Mouse (Mus musculus): ENCODE results near the gene Trim66. TPM values are rescaled to one million over a fixed set of nuclear protein-coding genes. Genes with fewer than 3 reads are reported as not detected.
A peak's percentile ranks its signal among the peaks of the same experiment; 100 is the strongest.

Gene Trim66
- polyA plus RNA-seq, 1 experiment from 2014 or later: 0.07 TPM

DNA sequence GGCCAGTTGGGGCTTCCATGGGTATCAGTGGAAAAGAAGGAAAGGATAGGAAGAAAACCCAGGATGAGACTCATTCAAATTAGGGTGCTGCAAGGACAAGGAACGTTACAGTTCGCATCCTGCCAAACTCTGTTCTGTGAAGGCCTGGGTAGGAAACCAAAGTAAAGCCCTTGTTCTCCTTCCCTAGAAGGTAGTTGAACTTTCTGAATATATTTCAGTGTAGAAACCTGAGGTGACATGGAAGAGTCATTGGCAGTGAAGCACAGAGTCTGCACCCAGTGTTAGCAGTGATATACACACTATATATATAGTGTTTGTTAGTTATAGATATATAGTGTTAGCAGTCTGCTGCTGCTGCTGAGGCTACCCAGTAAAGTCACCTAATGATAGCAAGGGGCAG is 15.4 kb upstream of the Trim66 start:
- no peak for DNase-seq (ENCODE audit: low spot score)

GRCm38 (mm10) chr7:109522084-109522483 is 14.2 kb upstream of the Trim66 start:
- DNase-seq (ENCODE audit: low spot score): no peak

DNA sequence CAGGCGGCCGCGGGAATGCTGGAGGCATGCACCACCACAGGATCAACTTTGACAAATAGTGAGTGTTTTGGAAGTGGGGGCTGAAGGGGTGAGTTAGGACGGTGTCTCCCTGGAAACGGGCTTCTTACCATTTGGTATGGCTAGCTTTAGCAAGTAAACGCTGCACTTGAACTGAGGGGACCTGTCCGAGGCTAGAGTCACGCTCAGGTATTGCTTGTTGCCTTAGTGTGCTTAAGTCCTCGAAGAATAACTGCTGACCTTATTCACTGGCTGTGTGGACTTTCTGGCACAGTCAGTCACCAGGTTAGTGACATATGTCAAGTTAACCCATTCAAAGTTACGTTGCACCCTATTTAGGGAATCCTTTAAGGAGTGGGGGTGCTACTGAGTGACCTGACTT is 12.0 kb upstream of the Trim66 start:
- DNase-seq (ENCODE audit: low spot score): no peak

- peak; percentile 99 for DNase-seq (ENCODE audit: low spot score)
Observed at GRCm38 (mm10) chr7:109518838-109519696, 11.1 kb upstream of the Trim66 start, which contains the start of gene Rpl27a. TSS of gene Rpl27a (plus strand) at chr7:109519147.

DNA sequence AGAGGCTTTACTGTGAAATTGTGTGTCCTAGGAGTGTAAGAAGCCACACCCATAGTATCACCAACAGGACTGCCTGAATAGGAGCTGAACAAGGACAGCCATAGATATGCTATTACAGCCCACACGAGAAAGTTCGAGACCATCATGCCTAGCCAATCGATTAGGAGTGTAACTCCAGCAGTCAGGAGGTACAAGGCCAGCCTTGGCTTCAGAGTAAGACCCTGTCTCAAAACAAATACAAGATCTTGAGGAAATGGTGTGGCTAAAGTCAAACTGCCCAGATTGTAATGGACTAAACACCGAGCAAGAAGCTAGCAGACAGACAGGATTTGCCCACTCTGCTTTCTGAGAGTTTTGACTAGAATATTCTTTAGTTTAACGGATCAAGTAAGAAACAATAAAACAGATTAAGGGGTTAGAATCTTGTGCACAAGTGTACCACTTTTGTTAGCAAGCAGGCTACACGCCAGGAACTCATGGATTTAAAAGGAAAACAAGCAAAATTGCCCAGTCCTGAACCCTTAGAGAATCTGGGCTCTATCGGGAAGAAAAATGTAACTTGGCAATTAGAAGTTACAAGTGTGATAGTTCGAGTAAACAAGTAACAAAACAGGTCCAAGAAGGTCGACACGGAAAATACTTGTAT is 10.2 kb upstream of the Trim66 start:
- DNase-seq (ENCODE audit: low spot score): no peak

DNA sequence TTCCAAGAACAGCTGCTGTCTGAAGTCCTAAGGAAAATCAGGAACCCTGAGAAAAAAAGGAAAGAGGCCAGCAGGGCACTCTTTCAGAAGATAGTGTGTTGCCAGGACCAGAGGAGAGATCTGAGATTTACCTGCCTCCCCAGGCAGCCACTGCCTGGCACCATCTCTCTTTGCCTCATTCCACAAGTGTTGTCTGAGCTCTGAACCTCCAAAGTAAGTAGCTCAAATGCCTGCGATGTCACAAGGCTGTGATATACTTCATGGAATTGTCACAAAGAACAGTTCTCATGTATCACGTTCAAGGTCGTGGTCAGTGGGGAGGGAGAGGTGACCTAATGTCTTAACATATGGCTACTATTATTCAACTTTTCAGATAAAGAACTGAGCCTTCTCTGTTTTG is 8.6 kb upstream of the Trim66 start:
- no peak for DNase-seq (ENCODE audit: low spot score)

GRCm38 (mm10) chr7:109511838-109512237 is 3.9 kb upstream of the Trim66 start:
- DNase-seq (ENCODE audit: low spot score): no peak

DNA sequence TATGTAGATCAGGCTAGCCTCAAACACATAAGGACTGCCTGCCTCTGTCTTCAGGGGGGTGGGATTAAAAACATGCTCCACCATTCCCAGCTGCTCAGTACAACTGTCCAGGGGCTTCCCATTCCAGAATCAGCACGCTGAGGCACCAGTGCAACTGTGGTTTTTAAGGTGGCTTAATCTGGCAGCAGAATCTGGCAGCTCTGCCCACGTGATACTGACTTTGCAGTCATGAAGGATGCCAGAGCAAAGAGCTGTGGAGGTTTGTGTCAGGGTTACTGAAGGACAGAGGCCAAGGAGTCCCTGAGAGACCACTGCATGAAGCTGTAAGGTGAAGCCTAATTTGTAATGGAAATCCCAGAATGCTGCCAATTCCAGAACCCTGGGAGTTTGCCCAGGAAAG is 2.9 kb upstream of the Trim66 start:
- DNase-seq (ENCODE audit: low spot score): no peak

DNA sequence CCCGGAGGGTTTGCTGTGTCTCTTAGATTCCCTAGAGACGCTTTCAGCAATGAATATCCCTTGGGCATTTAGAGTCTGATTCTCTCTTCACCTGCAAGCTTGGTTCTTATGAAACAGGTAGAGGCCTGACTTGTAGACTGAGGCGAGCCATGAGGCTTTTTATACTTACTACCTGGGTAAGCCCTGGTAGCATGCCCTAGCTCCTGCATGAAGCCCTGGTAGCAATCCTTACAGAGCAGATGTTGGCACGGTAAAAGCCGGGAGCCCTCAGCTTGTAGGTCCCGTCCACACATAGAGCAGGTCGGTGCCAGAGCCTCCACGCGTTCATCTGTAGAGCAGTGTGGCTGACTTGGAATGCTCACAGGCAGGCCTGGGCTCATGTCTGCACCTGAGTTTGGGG is 362 bp downstream of the Trim66 start:
- no peak for DNase-seq (ENCODE audit: low spot score)

DNA sequence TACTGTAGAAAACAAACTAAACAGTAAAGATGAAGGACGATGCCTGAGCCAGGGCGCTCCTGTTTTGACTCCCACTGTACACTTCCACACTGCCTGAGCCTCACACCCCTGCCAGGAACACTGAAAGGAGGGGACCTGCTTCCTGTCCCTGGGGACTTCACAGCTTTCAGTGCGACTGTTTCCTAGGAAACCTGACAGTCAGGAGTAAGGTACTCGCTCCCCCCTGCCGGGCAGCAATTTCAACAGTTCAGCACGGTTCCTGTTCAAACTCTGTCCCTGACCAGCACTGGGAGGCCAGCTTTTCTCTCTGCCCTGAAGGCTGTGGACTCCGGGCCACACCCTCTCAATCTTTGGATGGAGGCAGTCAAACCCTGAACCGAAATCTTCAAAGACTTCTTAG is 815 bp downstream of the Trim66 start:
- no peak for DNase-seq (ENCODE audit: low spot score)

GRCm38 (mm10) chr7:109497507-109497906 is 10.4 kb downstream of the Trim66 start:
- DNase-seq (ENCODE audit: low spot score): no peak

- no peak for DNase-seq (ENCODE audit: low spot score)
Observed at GRCm38 (mm10) chr7:109493319-109494316, 14.3 kb downstream of the Trim66 start.

- DNase-seq (ENCODE audit: low spot score): no peak
Observed at GRCm38 (mm10) chr7:109492616-109493318, 15.2 kb downstream of the Trim66 start.

DNA sequence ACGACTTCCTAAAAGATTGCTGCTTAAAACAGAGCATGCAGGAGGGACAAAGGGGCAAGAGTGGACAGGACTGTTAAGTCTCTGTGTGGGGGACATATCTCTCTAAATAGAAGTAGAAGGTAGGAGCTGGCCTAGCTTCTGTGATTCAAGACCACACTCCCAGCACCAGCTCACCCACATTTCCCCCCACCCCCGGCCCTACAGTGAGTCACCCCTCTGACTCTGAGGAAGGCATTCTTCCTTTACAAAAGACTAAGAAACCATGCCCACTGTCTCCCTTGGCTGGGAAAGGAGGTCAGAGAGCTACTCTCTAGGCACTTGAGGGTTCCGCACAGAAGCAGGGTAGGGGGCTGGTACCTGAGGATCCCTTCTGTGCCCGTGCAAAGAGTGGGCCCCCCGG is 23.7 kb downstream of the Trim66 start:
- DNase-seq (ENCODE audit: low spot score): no peak

- no peak for DNase-seq (ENCODE audit: low spot score)
Observed at GRCm38 (mm10) chr7:109480765-109481197, 27.2 kb downstream of the Trim66 start.

- no peak for DNase-seq (ENCODE audit: low spot score)
Observed at GRCm38 (mm10) chr7:109477926-109478325, 30.0 kb downstream of the Trim66 start.

DNA sequence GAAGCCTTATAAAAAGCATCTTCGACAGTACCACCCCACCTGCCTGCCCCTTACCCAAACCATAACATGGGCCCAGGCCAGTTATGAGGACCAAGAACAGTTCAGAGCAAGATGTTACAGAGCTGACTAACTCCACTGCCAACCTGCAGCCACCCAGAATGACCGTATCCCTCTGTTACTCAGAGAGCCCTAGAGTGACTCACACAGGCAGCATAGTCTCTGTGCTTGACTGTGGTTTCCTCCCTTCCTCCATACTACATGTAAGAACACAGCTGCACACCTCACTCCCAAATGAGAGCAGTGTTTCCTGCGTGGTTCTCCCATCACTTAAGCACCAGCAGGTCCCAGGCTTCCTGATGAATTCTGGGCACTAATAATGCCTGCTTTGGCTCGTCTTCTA is 37.2 kb downstream of the Trim66 start:
- no peak for DNase-seq (ENCODE audit: low spot score)

DNA sequence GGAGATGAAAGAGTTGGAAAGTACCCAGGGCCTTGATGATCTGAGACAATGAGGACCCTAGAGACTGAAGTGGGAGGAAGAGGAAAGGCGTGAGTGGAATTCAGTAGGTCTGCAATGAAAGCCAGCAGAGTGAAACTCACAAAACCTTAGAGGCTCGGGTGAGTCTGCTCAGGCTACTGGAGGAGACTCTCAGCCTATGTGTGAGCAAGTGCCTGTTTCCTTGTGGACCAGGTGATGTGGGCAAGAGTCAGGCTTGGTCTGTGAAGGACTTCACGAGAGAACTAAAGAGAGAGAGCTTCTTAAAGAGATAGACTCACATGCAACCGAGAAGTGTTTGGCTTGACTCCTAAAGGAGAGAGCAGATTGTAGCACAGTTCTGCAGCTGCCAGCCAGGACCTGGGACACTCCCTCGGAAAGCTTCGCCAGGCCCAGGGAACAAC is 39.7 kb downstream of the Trim66 start:
- DNase-seq (ENCODE audit: low spot score): no peak

DNA sequence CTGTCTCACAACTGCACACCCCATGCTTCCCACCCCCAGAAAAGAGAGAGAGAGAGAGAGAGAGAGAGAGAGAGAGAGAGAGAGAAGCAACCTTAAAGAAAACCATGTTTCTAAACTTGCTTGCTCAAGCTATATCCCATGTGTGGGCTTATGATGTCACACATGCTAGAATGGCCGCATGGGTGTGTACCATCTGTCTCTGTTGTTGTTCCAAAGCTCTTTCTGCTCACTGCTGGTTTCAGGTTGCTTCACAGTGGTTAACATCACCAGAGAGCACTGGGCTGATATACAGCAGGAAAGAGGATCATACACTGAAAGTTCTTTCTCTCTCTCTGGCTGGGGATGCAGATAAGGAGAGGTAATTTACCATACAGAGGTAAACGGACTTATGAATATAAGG is 40.3 kb downstream of the Trim66 start:
- no peak for DNase-seq (ENCODE audit: low spot score)

GRCm38 (mm10) chr7:109460698-109461097 is 47.2 kb downstream of the Trim66 start:
- no peak for DNase-seq (ENCODE audit: low spot score)

- no peak for DNase-seq (ENCODE audit: low spot score)
Observed at GRCm38 (mm10) chr7:109456563-109456962, 51.4 kb downstream of the Trim66 start.
